Mouse (Mus musculus) lung, embryonic 14.5 days (tissue): Measurements from ENCODE around the gene Skap1. TPM values are rescaled to one million over a fixed set of nuclear protein-coding genes. Genes with fewer than 3 reads are reported as not detected.

Source experiments
- ATAC-seq: fragments of 200-750 bp; cut with Nextera tagmentation; 2 replicates; pipeline ENCODE4 v1.8.0; 2017; ENCODE audit warnings: mild to moderate bottlenecking, moderate TSS enrichment, moderate library complexity; ENCODE audit not compliant: insufficient read depth
- DNase-seq: peaks from one replicate; pipeline ENCODE4 v3.0.0-alpha.2; 2015
- H3K27ac ChIP-seq: fragments of 300-500 bp; sonication (generic); 2 replicates; pipeline ENCODE4 v1.5.1; 2014; ENCODE audit warnings: low read depth, mild to moderate bottlenecking, moderate library complexity
- H3K27me3 ChIP-seq: fragments of 300-500 bp; sonication (generic); 2 replicates; pipeline ENCODE4 v1.6.1; 2014; ENCODE audit warnings: low read length, control low read depth; ENCODE audit not compliant: insufficient read depth
- H3K36me3 ChIP-seq: fragments of 300-500 bp; sonication (generic); 2 replicates; pipeline ENCODE4 v1.6.1; 2014; ENCODE audit warnings: control low read depth; ENCODE audit not compliant: insufficient read depth
- H3K4me1 ChIP-seq: fragments of 300-500 bp; sonication (generic); 2 replicates; pipeline ENCODE4 v1.6.1; 2014; ENCODE audit warnings: antibody characterized with exemption, control low read depth; ENCODE audit not compliant: insufficient read depth
- H3K4me2 ChIP-seq: fragments of 300-500 bp; sonication (generic); 2 replicates; pipeline ENCODE4 v1.6.1; 2014; ENCODE audit warnings: mild to moderate bottlenecking
- H3K4me3 ChIP-seq: fragments of 300-500 bp; sonication (generic); 2 replicates; pipeline ENCODE4 v1.5.1; 2014; ENCODE audit warnings: low read depth, low read length
- H3K9ac ChIP-seq: fragments of 300-500 bp; sonication (generic); 2 replicates; pipeline ENCODE4 v1.6.1; 2014
- H3K9me3 ChIP-seq: fragments of 300-500 bp; sonication (generic); 2 replicates; pipeline ENCODE4 v1.6.1; 2016; ENCODE audit warnings: low read depth, low read length, control low read depth
- CTCF ChIP-seq: IDR thresholded peaks from 2 replicates; pipeline ENCODE4 v1.5.1; 2016; ENCODE audit warnings: antibody characterized with exemption, low read depth
- WGBS: fragments of 180-500 bp; shearing (Covaris S2); extraction: QIAGEN DNeasy Blood & Tissue Kit; methylation state at CpG from one replicate; pipeline ENCODE4 v1.1.7; 2014; 5-methylcytosine and 5-hydroxymethylcytosine counted together
- polyA plus RNA-seq: library from polyadenylated mRNA; unstranded; fragments of >200 nt; fragmentation: Nextera tagmentation; extraction: Ambion mirVana; gene quantifications from 2 replicates; pipeline ENCODE4 v1.2.1, GENCODE M21; 2014

The Skap1 gene
- polyA plus RNA-seq, 1 experiment from 2014 or later = 1.1 TPM

GRCm38 (mm10) chr11:96725833-96726232 is 261.4 kb downstream of the Skap1 start:
- no peak overlapping the region for H3K27ac ChIP-seq
- H3K36me3 ChIP-seq = no peaks in the 10 kb centered on the region
- H3K4me1 ChIP-seq = no peaks in the 10 kb centered on the region
- H3K27me3 ChIP-seq = no peaks in the 10 kb centered on the region
- no peak for ATAC-seq
- H3K4me2 ChIP-seq = no peak overlapping the region
- WGBS = 47% methylated on average over 1 of the region's 1 CpGs
- H3K4me3 ChIP-seq = no peak overlapping the region
- DNase-seq = no peak
- TF ChIP-seq CTCF = no peak
- H3K9ac ChIP-seq = no peak overlapping the region
- no peaks in the 10 kb centered on the region for H3K9me3 ChIP-seq

DNA sequence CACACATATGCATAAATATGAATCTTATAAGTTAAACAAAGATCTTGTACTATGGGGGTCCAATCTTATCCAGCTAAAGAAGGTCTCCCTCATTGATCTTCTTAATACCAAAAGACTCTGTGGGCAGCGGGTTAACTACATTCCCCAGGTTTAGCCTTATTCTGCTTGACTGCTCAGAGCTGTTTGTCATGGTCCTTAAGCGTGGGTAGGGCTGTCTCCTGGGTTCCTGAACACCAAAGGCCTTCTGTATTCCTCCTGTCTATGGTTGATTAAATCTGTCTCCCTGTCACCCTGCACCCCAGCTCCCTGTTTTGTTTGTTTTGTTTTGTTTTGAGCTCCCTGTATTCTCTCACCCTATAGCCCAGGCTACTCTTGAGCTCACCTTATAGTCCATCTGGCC is 264.2 kb downstream of the Skap1 start:
- H3K9ac ChIP-seq = no peak overlapping the region
- H3K4me2 ChIP-seq = no peak overlapping the region
- no peaks in the 10 kb centered on the region; the same call in 1 of the 2 replicates for H3K4me1 ChIP-seq
- no peak overlapping the region for H3K4me3 ChIP-seq
- H3K9me3 ChIP-seq = no peaks in the 10 kb centered on the region
- no peaks in the 10 kb centered on the region for H3K27me3 ChIP-seq
- ATAC-seq (no peak), DNase-seq (no peak)
- 72% methylated on average over 2 of the region's 2 CpGs for whole genome bisulfite sequencing
- H3K27ac ChIP-seq = no peak overlapping the region
- no peaks in the 10 kb centered on the region for H3K36me3 ChIP-seq
- TF ChIP-seq CTCF = no peak

GRCm38 (mm10) chr11:96729462-96729861 is 265.1 kb downstream of the Skap1 start:
- 42% methylated on average over 9 of the region's 9 CpGs for WGBS
- peak; percentile 35 for TF ChIP-seq CTCF
- H3K4me1 ChIP-seq = no peaks in the 10 kb centered on the region; the same call in 1 of the 2 replicates
- H3K36me3 ChIP-seq = no peaks in the 10 kb centered on the region
- DNase-seq (peak; percentile 56), ATAC-seq (no peak)
- H3K27me3 ChIP-seq = no peaks in the 10 kb centered on the region
- no peak overlapping the region for H3K4me3 ChIP-seq
- no peak overlapping the region for H3K4me2 ChIP-seq
- H3K27ac ChIP-seq = no peak overlapping the region
- H3K9me3 ChIP-seq = no peaks in the 10 kb centered on the region
- H3K9ac ChIP-seq = no peak overlapping the region

- Histone ChIP-seq H3K4me2 (no peak overlapping the region), H3K27me3 (no peaks in the 10 kb centered on the region), H3K9ac (no peak overlapping the region), H3K4me1 (no peaks in the 10 kb centered on the region; the same call in 1 of the 2 replicates), H3K9me3 (no peaks in the 10 kb centered on the region), H3K27ac (no peak overlapping the region), H3K4me3 (no peak overlapping the region), H3K36me3 (no peaks in the 10 kb centered on the region)
- no peak for TF ChIP-seq CTCF
- DNase-seq = peak; percentile 41
- 60% methylated on average over 5 of the region's 5 CpGs for WGBS
- ATAC-seq = no peak
Observed at GRCm38 (mm10) chr11:96730327-96730726, 265.9 kb downstream of the Skap1 start.

DNA sequence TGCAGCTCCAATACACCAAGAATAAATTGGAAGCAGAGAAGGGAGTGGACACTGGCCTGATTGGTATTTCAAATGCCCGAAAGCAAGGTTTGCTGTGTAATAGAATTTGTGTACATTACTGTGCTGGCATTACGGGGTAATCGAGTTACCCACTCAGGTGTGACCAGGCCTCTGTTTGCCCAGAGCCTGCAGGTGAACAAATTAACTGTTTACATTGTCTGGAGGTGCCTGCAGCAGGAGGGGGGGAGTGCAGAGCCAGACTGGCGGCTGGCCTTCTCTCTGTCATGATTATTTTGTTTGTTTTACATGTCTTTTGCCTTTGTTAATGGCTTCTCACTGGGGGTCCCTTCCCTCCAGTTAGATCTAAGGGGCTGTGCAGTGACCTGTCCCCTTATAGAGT is 268.3 kb downstream of the Skap1 start:
- DNase-seq (no peak), ATAC-seq (peak; percentile 35; the same call in 1 of the 2 replicates)
- Histone ChIP-seq H3K4me3 (no peak overlapping the region), H3K4me2 (no peak overlapping the region), H3K36me3 (no peaks in the 10 kb centered on the region), H3K27me3 (no peaks in the 10 kb centered on the region), H3K27ac (peak overlapping the region; percentile 40; the same call in 1 of the 2 replicates), H3K9me3 (no peaks in the 10 kb centered on the region), H3K9ac (no peak overlapping the region), H3K4me1 (peaks cover 3% of the 10 kb centered on the region; the same call in 1 of the 2 replicates)
- 30% methylated on average over 4 of the region's 4 CpGs for WGBS
- TF ChIP-seq CTCF = no peak

DNA sequence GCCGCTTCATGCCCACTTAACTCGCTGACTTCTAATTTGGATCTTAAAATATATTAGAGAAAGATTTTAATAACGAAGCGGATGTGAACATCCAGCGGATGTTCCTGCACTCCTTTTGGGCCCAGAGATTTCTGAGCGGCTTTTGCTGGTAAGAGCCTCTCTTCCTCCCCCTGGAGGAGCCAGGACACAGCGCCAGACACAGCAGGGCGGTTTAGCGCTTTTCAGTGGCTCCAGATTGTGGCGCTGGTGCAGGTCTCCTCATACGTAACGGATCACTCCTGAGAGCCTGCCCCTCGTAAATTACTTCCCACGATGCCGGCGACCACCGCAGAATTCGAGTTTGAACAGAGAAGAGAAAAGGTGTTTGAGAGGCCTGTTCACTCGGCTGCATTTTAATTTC is 271.5 kb downstream of the Skap1 start:
- TF ChIP-seq CTCF = peak; percentile 72
- Histone ChIP-seq H3K9ac (peak overlapping the region; percentile 39), H3K27me3 (peaks cover 4% of the 10 kb centered on the region; the same call in 1 of the 2 replicates), H3K27ac (no peak overlapping the region), H3K9me3 (no peaks in the 10 kb centered on the region), H3K4me2 (peak overlapping the region; percentile 58), H3K36me3 (no peaks in the 10 kb centered on the region), H3K4me1 (peaks cover 3% of the 10 kb centered on the region; the same call in 1 of the 2 replicates), H3K4me3 (peak overlapping the region; percentile 18; the same call in 1 of the 2 replicates)
- 2% methylated on average over 19 of the region's 19 CpGs for WGBS
- DNase-seq = peak; percentile 89
- peak; percentile 77 for ATAC-seq

- no peak overlapping the region for H3K9ac ChIP-seq
- peaks cover 3% of the 10 kb centered on the region; the same call in 1 of the 2 replicates for H3K4me1 ChIP-seq
- H3K4me3 ChIP-seq = peak overlapping the region; percentile 18; the same call in 1 of the 2 replicates
- DNase-seq (no peak), ATAC-seq (no peak; the same call in 1 of the 2 replicates)
- H3K4me2 ChIP-seq = peak overlapping the region; percentile 58
- TF ChIP-seq CTCF = no peak
- H3K27ac ChIP-seq = no peak overlapping the region
- WGBS = 19% methylated on average over 11 of the region's 11 CpGs
- no peaks in the 10 kb centered on the region for H3K36me3 ChIP-seq
- H3K27me3 ChIP-seq = peaks cover 8% of the 10 kb centered on the region; the same call in 1 of the 2 replicates
- H3K9me3 ChIP-seq = no peaks in the 10 kb centered on the region
Observed at GRCm38 (mm10) chr11:96736361-96736760, 272.0 kb downstream of the Skap1 start.
